Mouse (Mus musculus) ES-E14 (cell line): ENCODE results near the gene Arsb. TPM values are rescaled to one million over a fixed set of nuclear protein-coding genes. Genes with fewer than 3 reads are reported as not detected.

Experiments
- DNase-seq: peaks from one replicate; pipeline ENCODE4 v3.0.0-alpha.2; 2013; ENCODE audit warnings: low read depth, low spot score
- H3K27ac ChIP-seq: 2 replicates; pipeline ENCODE4 v1.5.1; 2012; ENCODE audit warnings: low read depth, mild to moderate bottlenecking, low read length, moderate library complexity, mixed read lengths; ENCODE audit not compliant: poor library complexity, insufficient read depth, severe bottlenecking
- H3K36me3 ChIP-seq: 2 replicates; pipeline ENCODE4 v1.6.1; 2012; ENCODE audit warnings: mild to moderate bottlenecking, low read length, moderate library complexity, mixed read lengths; ENCODE audit not compliant: control insufficient read depth, poor library complexity, insufficient read depth, severe bottlenecking
- H3K4me1 ChIP-seq, 2 experiments: fragments of 150-350 bp in 1 of 2; sonication (generic) in 1 of 2; 2 replicates each; pipeline ENCODE4 v1.6.1; 2012; ENCODE audit warnings: low read length in 2 of 2, mild to moderate bottlenecking in 1 of 2, mixed read lengths in 1 of 2; ENCODE audit not compliant: control insufficient read depth in 2 of 2, insufficient read depth in 2 of 2, poor library complexity in 1 of 2
- H3K4me3 ChIP-seq, 2 experiments: fragments of 150-350 bp in 1 of 2; sonication (generic) in 1 of 2; 2 replicates each; pipeline ENCODE4 v1.5.1; 2012; ENCODE audit warnings: low read length in 2 of 2, low read depth in 1 of 2, mild to moderate bottlenecking in 1 of 2, mixed read lengths in 1 of 2; ENCODE audit not compliant: insufficient read depth in 1 of 2, poor library complexity in 1 of 2, severe bottlenecking in 1 of 2
- H3K9ac ChIP-seq: 2 replicates; pipeline ENCODE4 v1.6.1; 2012; ENCODE audit warnings: low read depth, mild to moderate bottlenecking, low read length, mixed read lengths; ENCODE audit not compliant: poor library complexity, insufficient read depth, severe bottlenecking
- H3K9me3 ChIP-seq: fragments of 150-350 bp; sonication (generic); 2 replicates; pipeline ENCODE4 v1.6.1; 2012; ENCODE audit warnings: low read depth, mild to moderate bottlenecking, low read length; ENCODE audit not compliant: control insufficient read depth, insufficient read depth
- CHD2 ChIP-seq: IDR thresholded peaks from 2 replicates; pipeline ENCODE4 v1.6.1; 2014; ENCODE audit warnings: mild to moderate bottlenecking, low read depth, low read length, inconsistent platforms
- HCFC1 ChIP-seq: IDR thresholded peaks from 2 replicates; pipeline ENCODE4 v1.6.1; 2012; ENCODE audit warnings: low read length, inconsistent platforms, borderline replicate concordance; ENCODE audit not compliant: insufficient read depth
- MAFK ChIP-seq: IDR thresholded peaks from 2 replicates; pipeline ENCODE4 v1.6.1; 2014; ENCODE audit warnings: mild to moderate bottlenecking, low read depth, low read length, inconsistent platforms; ENCODE audit not compliant: insufficient read depth
- ZC3H11A ChIP-seq: IDR thresholded peaks from 2 replicates; pipeline ENCODE4 v1.6.1; 2012; ENCODE audit warnings: low read depth, mild to moderate bottlenecking, inconsistent platforms, low read length, borderline replicate concordance
- ZNF384 ChIP-seq: IDR thresholded peaks from 2 replicates; pipeline ENCODE4 v1.6.1; 2012; ENCODE audit warnings: low read depth, low read length, inconsistent platforms
- in situ Hi-C, 2 experiments: fragments of 600-800 bp; cut with MboI; formaldehyde crosslinking; loops; one replicate each; pipeline ENCODE4 v1.15.1; 2025; ENCODE audit warnings: low sequenced_read_pairs in 2 of 2, inconsistent platforms in 1 of 2; ENCODE audit not compliant: unreplicated experiment in 2 of 2
- total RNA-seq: library from RNA; depleted of rRNA; stranded (reverse); fragments of 300-350 nt; gene quantifications from 2 replicates; pipeline ENCODE4 v1.2.3, GENCODE M21; 2012

Gene Arsb
- total RNA-seq, 1 experiment: 1.1 TPM

- no peak for TF ChIP-seq MAFK
- TF ChIP-seq ZC3H11A: no peak
- no peak for TF ChIP-seq CHD2
- TF ChIP-seq ZNF384: no peak
- no peak for TF ChIP-seq HCFC1
- Histone ChIP-seq H3K9ac (no peak overlapping the region), H3K4me3 (no peak overlapping the region), H3K9me3 (no peaks in the 10 kb centered on the region), H3K4me1 (no peaks in the 10 kb centered on the region), H3K36me3 (no peaks in the 10 kb centered on the region), H3K27ac (no peak overlapping the region)
- in situ Hi-C loops: no loop called here
- DNase-seq: no peak
Observed at GRCm38 (mm10) chr13:93773704-93774315, 2.4 kb downstream of the Arsb start.

GRCm38 (mm10) chr13:93782823-93783222 is 11.4 kb downstream of the Arsb start:
- no peaks in the 10 kb centered on the region for H3K9me3 ChIP-seq
- H3K9ac ChIP-seq: no peak overlapping the region
- no peak overlapping the region for H3K4me3 ChIP-seq
- no peaks in the 10 kb centered on the region for H3K4me1 ChIP-seq
- in situ Hi-C loops: no loop called here
- H3K36me3 ChIP-seq: no peaks in the 10 kb centered on the region
- H3K27ac ChIP-seq: no peak overlapping the region
- TF ChIP-seq ZC3H11A (no peak), HCFC1 (no peak), MAFK (no peak), CHD2 (no peak), ZNF384 (no peak)
- no peak for DNase-seq

- Histone ChIP-seq H3K9me3 (no peaks in the 10 kb centered on the region), H3K4me1 (no peaks in the 10 kb centered on the region), H3K27ac (no peak overlapping the region), H3K4me3 (no peak overlapping the region), H3K36me3 (no peaks in the 10 kb centered on the region), H3K9ac (no peak overlapping the region)
- no peak for DNase-seq
- in situ Hi-C loops: no loop called here
- no peak for TF ChIP-seq ZC3H11A
- no peak for TF ChIP-seq HCFC1
- TF ChIP-seq CHD2: no peak
- no peak for TF ChIP-seq MAFK
- no peak for TF ChIP-seq ZNF384
Observed at GRCm38 (mm10) chr13:93785329-93785728, 13.9 kb downstream of the Arsb start.

- Histone ChIP-seq H3K27ac (no peak overlapping the region), H3K4me3 (no peak overlapping the region), H3K36me3 (no peaks in the 10 kb centered on the region), H3K4me1 (no peaks in the 10 kb centered on the region), H3K9me3 (no peaks in the 10 kb centered on the region), H3K9ac (no peak overlapping the region)
- in situ Hi-C loops: no loop called here
- DNase-seq: no peak
- TF ChIP-seq MAFK (no peak), ZC3H11A (no peak), ZNF384 (no peak), HCFC1 (no peak), CHD2 (no peak)
Observed at GRCm38 (mm10) chr13:93786051-93786450, 14.6 kb downstream of the Arsb start.

GRCm38 (mm10) chr13:93787647-93788046 is 16.2 kb downstream of the Arsb start:
- H3K9ac ChIP-seq: no peak overlapping the region
- no peak for DNase-seq
- in situ Hi-C loops: no loop called here

More at GRCm38 (mm10) chr13:93787647-93788046, 16.2 kb downstream of the Arsb start:
- no peaks in the 10 kb centered on the region for H3K9me3 ChIP-seq
- no peak overlapping the region for H3K27ac ChIP-seq
- H3K4me3 ChIP-seq: no peak overlapping the region
- no peaks in the 10 kb centered on the region for H3K4me1 ChIP-seq
- TF ChIP-seq MAFK: no peak
- TF ChIP-seq CHD2: no peak
- no peak for TF ChIP-seq HCFC1
- TF ChIP-seq ZNF384: no peak
- no peak for TF ChIP-seq ZC3H11A
- H3K36me3 ChIP-seq: no peaks in the 10 kb centered on the region
